Mouse (Mus musculus): ENCODE results near the gene Pgpep1. TPM values are rescaled to one million over a fixed set of nuclear protein-coding genes. Genes with fewer than 3 reads are reported as not detected.

Gene Pgpep1
- total RNA-seq, 1 experiment = 21.4 TPM

GRCm38 (mm10) chr8:70596775-70597416, 63.3 kb downstream of the Pgpep1 start:
- DNase-seq (ENCODE audit: low read depth, low spot score) = no peak
- Histone ChIP-seq H3K9ac (ENCODE audit: insufficient read depth, low read depth, low read length, poor library complexity, severe bottlenecking) (no peak overlapping the region), H3K4me3 (ENCODE audit: insufficient read depth in 1 of 2, low read depth in 1 of 2, low read length in 2 of 2, poor library complexity in 1 of 2, severe bottlenecking in 1 of 2) (no peak overlapping the region), H3K36me3 (ENCODE audit: control insufficient read depth, insufficient read depth, low read length, poor library complexity, severe bottlenecking) (peaks cover 44% of the 10 kb centered on the region), H3K9me3 (ENCODE audit: control insufficient read depth, insufficient read depth, low read depth, low read length) (no peaks in the 10 kb centered on the region), H3K4me1 (ENCODE audit: control insufficient read depth in 2 of 2, insufficient read depth in 2 of 2, low read length in 2 of 2, poor library complexity in 1 of 2) (peaks cover 2 to 32% of the 10 kb centered on the region in 2 experiments; a peak in 2 of 4 replicates), H3K27ac (ENCODE audit: insufficient read depth, low read depth, low read length, poor library complexity, severe bottlenecking) (no peak overlapping the region)
- TF ChIP-seq HCFC1 (IDR thresholded peaks at IDR 0.05; ENCODE audit: borderline replicate concordance, insufficient read depth, low read length) (no peak), ZC3H11A (IDR thresholded peaks at IDR 0.05; ENCODE audit: borderline replicate concordance, low read depth, low read length) (no peak), CHD2 (IDR thresholded peaks at IDR 0.05; ENCODE audit: low read depth, low read length) (no peak), MAFK (IDR thresholded peaks at IDR 0.05; ENCODE audit: insufficient read depth, low read depth, low read length) (no peak), ZNF384 (IDR thresholded peaks at IDR 0.05; ENCODE audit: low read depth, low read length) (no peak)
- in situ Hi-C loops (cut with MboI; ENCODE audit: low sequenced_read_pairs in 2 of 2, unreplicated experiment in 2 of 2) = no loop called here

Other genes starting within 250 kb of the Pgpep1 start
- gene Crtc1, start 220.8 kb downstream of the Pgpep1 start, total RNA-seq (2012; rRNA removed) = 3.3 and 4.9 TPM in 2 replicates
- 21.4 and 22.8 TPM in 2 replicates for gene Klhl26, start 183.4 kb downstream of the Pgpep1 start, total RNA-seq (2012; rRNA removed)
- 5.3 and 8.0 TPM in 2 replicates for gene Tmem59l, start 173.0 kb downstream of the Pgpep1 start, total RNA-seq (2012; rRNA removed)
- 17.0 and 29.3 TPM in 2 replicates for gene Crlf1, start 167.2 kb downstream of the Pgpep1 start, total RNA-seq (2012; rRNA removed)
- gene Rex1bd, start 153.6 kb downstream of the Pgpep1 start, total RNA-seq (2012; rRNA removed) = 125 and 130 TPM in 2 replicates
- gene Uba52, start 149.6 kb downstream of the Pgpep1 start, total RNA-seq (2012; rRNA removed) = 3,214 and 4,257 TPM in 2 replicates
- gene Fkbp8, start 132.7 kb downstream of the Pgpep1 start, total RNA-seq (2012; rRNA removed) = 252 and 256 TPM in 2 replicates
- 27.9 and 35.3 TPM in 2 replicates for gene Kxd1, start 132.4 kb downstream of the Pgpep1 start, total RNA-seq (2012; rRNA removed)
- gene Ell, start 120.9 kb downstream of the Pgpep1 start, total RNA-seq (2012; rRNA removed) = 15.8 and 16.1 TPM in 2 replicates
- 161 and 250 TPM in 2 replicates for gene Isyna1, start 66.0 kb downstream of the Pgpep1 start, total RNA-seq (2012; rRNA removed)
- gene Ssbp4, start 51.5 kb downstream of the Pgpep1 start, total RNA-seq (2012; rRNA removed) = 85.5 and 142 TPM in 2 replicates
- 0.13 TPM in 1 of 2 replicates, not detected in the other for gene Lrrc25, start 44.2 kb downstream of the Pgpep1 start, total RNA-seq (2012; rRNA removed)
- 7.0 and 18.8 TPM in 2 replicates for gene Gdf15, start 27.9 kb downstream of the Pgpep1 start, total RNA-seq (2012; rRNA removed)
- gene Lsm4, start 12.9 kb upstream of the Pgpep1 start, total RNA-seq (2012; rRNA removed) = 171 and 204 TPM in 2 replicates
- gene Jund, start 38.6 kb upstream of the Pgpep1 start, total RNA-seq (2012; rRNA removed) = 60.1 TPM in 2 replicates
- gene Iqcn, start 43.1 kb upstream of the Pgpep1 start, total RNA-seq (2012; rRNA removed) = 0.09 and 0.16 TPM in 2 replicates
- gene Gm3336, start 58.2 kb upstream of the Pgpep1 start, total RNA-seq (2012; rRNA removed) = 1.8 and 3.9 TPM in 2 replicates
- 1.6 and 4.5 TPM in 2 replicates for gene Pde4c, start 63.3 kb upstream of the Pgpep1 start, total RNA-seq (2012; rRNA removed)
- 4.3 and 5.2 TPM in 2 replicates for gene Rab3a, start 94.3 kb upstream of the Pgpep1 start, total RNA-seq (2012; rRNA removed)
- gene Mpv17l2, start 100.6 kb upstream of the Pgpep1 start, total RNA-seq (2012; rRNA removed) = 49.9 and 58.2 TPM in 2 replicates
- gene Pik3r2, start 116.3 kb upstream of the Pgpep1 start, total RNA-seq (2012; rRNA removed) = 52.7 and 71.0 TPM in 2 replicates
- 7.8 and 11.5 TPM in 2 replicates for gene Mast3, start 144.7 kb upstream of the Pgpep1 start, total RNA-seq (2012; rRNA removed)
- gene Il12rb1, start 148.1 kb upstream of the Pgpep1 start, total RNA-seq (2012; rRNA removed) = 0.69 and 1.2 TPM in 2 replicates
- gene Arrdc2, start 179.3 kb upstream of the Pgpep1 start, total RNA-seq (2012; rRNA removed) = 11.4 and 18.8 TPM in 2 replicates
- 3.7 and 6.6 TPM in 2 replicates for gene Kcnn1, start 202.9 kb upstream of the Pgpep1 start, total RNA-seq (2012; rRNA removed)
- gene Ccdc124, start 213.5 kb upstream of the Pgpep1 start, total RNA-seq (2012; rRNA removed) = 52.5 and 82.3 TPM in 2 replicates
- gene Slc5a5, start 232.4 kb upstream of the Pgpep1 start, total RNA-seq (2012; rRNA removed) = 2.5 and 3.4 TPM in 2 replicates
- gene Rpl18a, start 237.0 kb upstream of the Pgpep1 start, total RNA-seq (2012; rRNA removed) = 2,806 and 2,972 TPM in 2 replicates
- 53.4 and 60.8 TPM in 2 replicates for gene Map1s, start 245.5 kb upstream of the Pgpep1 start, total RNA-seq (2012; rRNA removed)

All from ES-E14 (cell line).